Mouse (Mus musculus): ENCODE measurements at regions not wholly inside any gene's neighbourhood (a gene's known extent, or its start where the extent isn't known, plus 50 kb on each side); places are given as distances from the start of the nearest gene placed in this dataset.

GRCm38 (mm10) chr3:50953456-50953855, 270.8 kb upstream of the Noct start:
- no peak for ATAC-seq

DNA sequence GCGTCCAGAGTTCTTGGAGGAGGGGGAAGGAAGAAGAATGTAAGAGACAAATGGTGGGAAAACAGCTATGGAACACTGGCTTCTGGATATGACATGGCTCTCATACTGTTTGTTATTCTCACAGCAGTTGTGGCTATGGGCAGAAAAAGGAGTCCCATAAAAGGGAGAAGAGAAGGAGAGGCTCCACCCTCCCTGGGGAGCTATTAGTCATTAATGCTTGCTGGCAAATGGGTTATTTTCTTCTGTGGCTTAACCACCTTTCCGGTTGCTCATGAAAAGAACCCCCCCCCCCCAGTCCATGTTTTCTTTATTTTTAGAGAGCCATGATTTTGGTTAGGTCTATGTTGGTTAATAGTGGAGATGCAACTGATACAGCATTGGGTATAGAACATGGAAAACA, 253.9 kb upstream of the Noct start:
- no peak for ATAC-seq

GRCm38 (mm10) chr3:50973081-50973480, 251.2 kb upstream of the Noct start:
- no peak for ATAC-seq

GRCm38 (mm10) chr3:50976141-50976780, 248.0 kb upstream of the Noct start:
- no peak for ATAC-seq

- ATAC-seq: no peak
These were observed 247.4 kb upstream of the Noct start for GRCm38 (mm10) chr3:50976818-50977217.

GRCm38 (mm10) chr3:50978636-50979035, 245.6 kb upstream of the Noct start:
- ATAC-seq: no peak

GRCm38 (mm10) chr3:50979592-50979991, 244.7 kb upstream of the Noct start:
- ATAC-seq: no peak

DNA sequence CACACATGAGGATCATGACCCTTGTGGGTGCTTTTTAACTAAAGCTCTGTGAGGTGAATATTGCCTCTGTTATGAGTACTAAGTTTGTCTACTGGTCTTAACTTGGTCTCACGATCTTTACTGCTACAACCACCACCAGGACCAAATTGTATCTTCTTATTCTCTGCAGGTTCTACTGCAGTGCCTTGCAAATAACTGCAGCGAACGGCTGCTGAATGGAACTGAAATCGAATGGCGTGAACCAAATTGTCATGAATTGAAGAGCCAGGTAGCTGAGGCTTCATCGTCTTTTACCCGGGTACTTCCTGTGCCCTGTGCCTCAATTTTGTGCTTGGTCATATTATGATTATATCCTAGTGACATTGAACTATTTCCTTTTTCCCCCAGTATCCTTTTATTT, 242.5 kb upstream of the Noct start:
- no peak for ATAC-seq

DNA sequence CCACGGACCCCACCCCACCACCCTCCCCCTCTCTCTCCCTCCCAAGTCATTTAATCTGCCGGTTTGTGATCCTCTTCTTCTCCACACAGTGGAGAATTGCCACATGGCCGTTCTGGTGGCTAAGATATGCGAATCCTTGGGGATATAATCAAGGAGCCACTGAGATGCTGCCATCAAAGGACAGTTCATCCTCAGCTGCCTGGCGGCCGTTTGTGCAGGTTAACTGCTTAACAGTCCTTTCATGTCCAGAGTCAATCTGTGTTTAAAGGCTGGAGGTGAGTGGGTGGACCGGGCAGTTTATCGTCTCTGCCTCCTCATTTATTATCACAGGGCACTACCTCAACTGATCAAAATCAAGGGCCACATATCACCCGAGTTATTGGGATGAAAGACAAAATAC, 241.6 kb upstream of the Noct start:
- ATAC-seq: no peak

- no peak for ATAC-seq
These were observed 241.1 kb upstream of the Noct start for GRCm38 (mm10) chr3:50983126-50983525.

DNA sequence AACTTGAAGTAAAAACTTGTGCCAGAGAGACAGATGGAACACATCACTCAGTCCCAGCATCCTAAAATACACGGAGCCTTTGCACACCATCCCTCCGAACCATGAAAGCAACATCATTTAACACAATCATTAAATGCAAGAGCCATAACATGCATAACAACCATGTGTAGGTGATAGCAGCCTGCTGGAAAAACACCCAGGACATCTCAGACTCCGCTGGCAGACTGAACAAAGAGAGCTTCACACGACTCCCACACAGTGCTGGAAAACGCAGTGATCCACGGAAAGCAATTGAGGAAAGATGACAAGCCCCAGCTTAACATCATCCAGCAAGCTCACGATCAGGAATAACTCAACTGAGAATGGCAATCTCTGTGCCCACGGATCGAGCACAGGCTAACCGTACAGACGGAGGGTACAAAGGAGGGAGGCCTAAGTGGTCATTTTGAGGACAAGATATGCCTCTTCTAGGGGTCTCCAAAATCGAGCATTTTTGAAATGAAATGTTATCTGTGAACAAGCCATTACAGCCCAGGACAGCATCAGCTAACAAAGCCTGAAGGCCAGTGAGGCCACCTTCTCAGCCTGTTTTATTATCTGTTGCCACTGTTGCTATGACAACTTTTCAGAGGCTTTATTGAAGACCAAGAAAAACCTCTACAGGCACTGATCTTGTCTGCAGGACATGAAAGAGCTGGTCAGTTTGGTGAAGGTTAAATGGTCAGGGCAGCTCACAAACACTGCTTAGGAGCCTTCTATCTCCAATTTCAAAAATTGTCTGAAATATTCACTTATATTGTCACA, 240.1 kb upstream of the Noct start:
- ATAC-seq: no peak

- ATAC-seq: no peak
These were observed 236.4 kb upstream of the Noct start for GRCm38 (mm10) chr3:50987821-50988220.

DNA sequence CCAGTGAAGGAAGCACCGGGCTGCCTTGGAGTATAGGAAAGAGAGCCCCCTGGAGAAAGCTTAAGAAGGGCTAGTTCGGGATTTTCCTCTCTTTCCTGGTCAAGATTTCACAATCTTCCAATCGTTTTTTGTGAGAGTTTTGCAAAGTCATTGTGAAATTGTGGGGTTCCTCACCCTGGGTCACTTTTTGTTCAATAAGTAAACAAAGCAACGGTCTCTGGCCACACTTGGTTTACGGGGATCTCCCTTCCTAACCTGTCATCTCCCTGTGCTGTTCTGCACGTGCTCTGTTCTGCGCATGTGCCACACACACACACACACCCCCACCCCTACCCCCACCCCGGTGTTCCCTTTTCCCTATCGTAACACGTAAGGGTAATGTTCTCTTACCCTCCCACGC, 233.4 kb upstream of the Noct start:
- no peak for ATAC-seq

- no peak for ATAC-seq
These were observed 231.5 kb upstream of the Noct start for GRCm38 (mm10) chr3:50992581-50993313.

- no peak for ATAC-seq
These were observed 224.5 kb upstream of the Noct start for GRCm38 (mm10) chr3:50999745-51000144.

DNA sequence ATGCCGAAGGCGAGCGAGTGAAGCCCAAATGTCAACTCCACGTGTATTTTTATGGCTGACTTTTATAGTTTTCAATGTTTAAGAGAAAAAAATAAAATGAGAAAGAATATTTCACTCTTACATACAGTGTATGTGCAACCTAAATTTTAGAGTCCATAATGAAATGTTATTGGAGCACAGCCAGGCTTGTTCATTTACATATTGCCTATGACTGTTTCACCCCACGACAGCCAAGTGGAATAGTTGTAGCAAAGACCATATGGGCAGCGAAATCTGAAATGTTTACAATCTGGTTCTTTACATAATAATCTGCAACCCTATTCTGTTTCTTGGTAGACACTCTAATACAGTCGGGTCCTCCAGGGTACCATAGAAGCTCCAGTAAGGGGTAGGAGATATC, 223.3 kb upstream of the Noct start:
- ATAC-seq: no peak

DNA sequence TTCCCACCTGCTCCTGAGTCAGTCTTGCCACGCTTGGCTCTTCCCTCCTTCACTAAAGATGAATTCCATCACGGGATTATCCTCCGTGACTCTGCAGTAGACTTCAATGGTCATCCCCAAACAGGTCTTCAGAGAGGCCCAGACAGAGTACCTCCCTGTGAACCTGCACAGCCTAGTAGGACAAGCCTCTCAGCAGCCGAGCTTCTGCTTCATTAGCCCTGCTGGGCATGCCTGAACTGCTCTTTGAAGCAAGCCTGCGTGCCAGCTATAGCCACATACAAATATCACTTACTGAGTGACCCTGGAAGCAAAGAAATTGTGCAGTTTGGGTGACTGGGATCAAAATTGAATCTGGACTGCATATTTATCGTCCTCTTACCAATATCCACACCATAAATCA, 221.6 kb upstream of the Noct start:
- ATAC-seq: no peak

GRCm38 (mm10) chr3:51003506-51004170, 220.6 kb upstream of the Noct start:
- ATAC-seq: no peak

GRCm38 (mm10) chr3:51004216-51004615, 220.0 kb upstream of the Noct start:
- ATAC-seq: no peak

DNA sequence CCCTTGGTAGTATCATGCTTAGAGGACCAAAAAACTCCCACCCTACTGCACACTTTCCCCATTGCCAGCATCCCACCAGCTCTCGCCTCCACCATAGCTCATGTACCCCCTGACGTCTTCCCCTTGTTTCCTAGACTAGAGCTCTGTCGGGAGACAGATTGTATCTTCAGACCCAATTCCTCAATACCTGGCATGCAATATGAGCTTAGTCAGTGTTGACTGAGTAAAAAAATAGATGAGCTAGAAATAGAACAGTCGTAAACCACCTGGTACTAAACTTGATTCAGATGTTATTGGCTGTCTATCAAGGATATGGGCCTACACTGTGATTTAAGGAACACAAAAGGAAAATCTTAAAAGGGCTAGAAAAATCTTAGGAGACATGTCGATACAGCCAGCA, 215.1 kb upstream of the Noct start:
- ATAC-seq: no peak

GRCm38 (mm10) chr3:51019650-51020346, 204.4 kb upstream of the Noct start:
- no peak for ATAC-seq

- no peak for ATAC-seq
These were observed 199.6 kb upstream of the Noct start for GRCm38 (mm10) chr3:51024655-51025054.

- no peak for ATAC-seq
These were observed 192.4 kb upstream of the Noct start for GRCm38 (mm10) chr3:51031821-51032220.

All from activated CD4-positive, CD25-positive, alpha-beta regulatory T cell, adult 4 months (primary cell).